Mouse (Mus musculus) cortical plate, adult 2 months (tissue): ENCODE measurements around the gene Mnat1.

Experiments
- CTCF ChIP-seq: fragments of 200-500 bp; IDR thresholded peaks from 2 replicates; pipeline ENCODE4 v1.5.1; 2011; ENCODE audit warnings: mild to moderate bottlenecking, control low read depth, low read length; ENCODE audit not compliant: insufficient read depth; ENCODE audit errors: extremely low read depth
- POLR2A ChIP-seq: fragments of 200-500 bp; IDR thresholded peaks from 2 replicates; pipeline ENCODE4 v1.6.1; 2011; ENCODE audit warnings: mild to moderate bottlenecking, low read length, control low read depth; ENCODE audit not compliant: insufficient read depth; ENCODE audit errors: extremely low read depth

GRCm38 (mm10) chr12:73083773-73084172 lies 39.7 kb upstream of the Mnat1 start:
- TF ChIP-seq POLR2A: no peak
- no peak for TF ChIP-seq CTCF
